Mouse (Mus musculus): ENCODE data around the gene Nudt2.

Nudt2 gene

GRCm38 (mm10) chr4:41494378-41494777 is 29.4 kb downstream of the Nudt2 start:
- DNase-seq (ENCODE audit: low read depth, low spot score), result no peak

GRCm38 (mm10) chr4:41495076-41495475 is 30.1 kb downstream of the Nudt2 start:
- no peak for DNase-seq (ENCODE audit: low read depth, low spot score)

DNA sequence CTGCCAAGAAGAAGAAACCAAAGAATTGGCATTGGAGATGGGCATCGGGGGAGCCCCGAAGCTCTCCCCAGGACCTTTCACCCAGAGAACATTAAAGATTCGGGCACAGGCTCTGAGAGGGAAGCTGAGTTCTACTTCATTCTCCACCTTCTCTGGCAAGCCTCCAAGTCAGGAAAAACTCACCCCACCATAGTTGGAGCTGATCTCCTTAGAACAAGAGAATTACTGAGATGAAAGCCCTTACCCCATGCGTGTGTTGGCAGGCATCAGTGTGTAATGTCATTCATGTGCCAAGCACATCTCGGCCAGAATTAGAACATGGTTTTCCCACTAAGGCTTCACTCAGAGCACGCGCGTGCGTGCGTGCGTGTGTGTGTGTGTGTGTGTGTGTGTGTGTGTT is 30.9 kb downstream of the Nudt2 start:
- DNase-seq (ENCODE audit: low read depth, low spot score), result no peak

GRCm38 (mm10) chr4:41497046-41497445 is 32.1 kb downstream of the Nudt2 start:
- no peak for DNase-seq (ENCODE audit: low read depth, low spot score)

GRCm38 (mm10) chr4:41497579-41497978 is 32.6 kb downstream of the Nudt2 start:
- DNase-seq (ENCODE audit: low read depth, low spot score), result no peak

- no peak for DNase-seq (ENCODE audit: low read depth, low spot score)
Observed at GRCm38 (mm10) chr4:41497995-41498845, 33.3 kb downstream of the Nudt2 start.

DNA sequence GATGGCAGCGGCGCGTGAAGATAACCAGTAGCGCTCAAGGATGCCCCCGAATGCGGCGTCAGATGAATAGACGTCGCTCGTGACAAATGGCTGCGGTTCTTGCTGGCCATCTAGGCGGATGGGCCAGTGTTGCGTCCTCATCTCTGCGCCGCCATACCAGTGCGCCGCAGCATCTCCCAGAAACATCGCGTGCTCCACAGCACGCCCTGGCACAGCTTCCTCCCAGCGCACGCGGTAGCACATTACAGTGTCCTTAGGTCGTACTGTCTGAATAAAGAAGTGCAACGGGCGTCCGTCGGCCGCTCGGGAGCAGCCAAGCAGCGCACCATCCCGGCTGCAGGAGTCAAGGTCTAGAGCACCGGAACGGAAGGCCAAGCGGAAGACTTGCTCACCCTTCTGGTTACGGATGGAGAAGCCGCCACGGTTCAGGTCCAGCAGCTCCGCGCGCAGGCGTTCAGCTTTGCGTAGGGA is 34.0 kb downstream of the Nudt2 start:
- no peak for DNase-seq (ENCODE audit: low read depth, low spot score)

- DNase-seq (ENCODE audit: low read depth, low spot score), result no peak
Observed at GRCm38 (mm10) chr4:41499619-41500018, 34.7 kb downstream of the Nudt2 start.

GRCm38 (mm10) chr4:41500787-41501186 is 35.8 kb downstream of the Nudt2 start:
- no peak for DNase-seq (ENCODE audit: low read depth, low spot score)

GRCm38 (mm10) chr4:41502171-41502940 is 37.4 kb downstream of the Nudt2 start:
- no peak for DNase-seq (ENCODE audit: low read depth, low spot score)

DNA sequence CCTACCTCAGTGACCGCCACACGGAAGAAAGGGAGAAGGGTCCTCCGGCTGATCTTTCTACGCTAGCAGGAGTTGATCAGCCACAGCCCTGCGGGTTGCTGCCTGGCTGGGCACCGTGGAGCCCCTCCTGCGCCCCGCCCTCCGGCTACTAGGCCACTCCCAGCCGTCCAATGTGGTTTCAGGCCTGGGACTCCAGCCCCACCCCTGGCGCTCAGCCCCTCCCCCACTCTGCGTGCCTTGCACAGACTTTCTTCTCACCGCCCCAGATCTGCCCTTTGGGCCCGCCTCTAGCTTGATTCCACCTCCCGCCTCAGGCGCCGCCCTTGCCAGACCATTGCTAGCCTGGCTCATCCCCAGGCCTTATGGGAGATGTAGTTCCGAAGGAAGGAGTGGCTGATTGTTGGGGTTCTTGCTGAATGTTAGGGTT is 38.0 kb downstream of the Nudt2 start, which contains the start of gene AI464131:
Gene AI464131 (minus strand): TSS at position 91 of the 427 bp plus-strand sequence.
- DNase-seq (ENCODE audit: low read depth, low spot score), result peak; percentile 76

GRCm38 (mm10) chr4:41504325-41504724 is 39.4 kb downstream of the Nudt2 start:
- no peak for DNase-seq (ENCODE audit: low read depth, low spot score)

- DNase-seq (ENCODE audit: low read depth, low spot score), result no peak
Observed at GRCm38 (mm10) chr4:41505131-41505551, 40.2 kb downstream of the Nudt2 start.

- DNase-seq (ENCODE audit: low read depth, low spot score), result no peak
Observed at GRCm38 (mm10) chr4:41506156-41506555, 41.2 kb downstream of the Nudt2 start.

- no peak for DNase-seq (ENCODE audit: low read depth, low spot score)
Observed at GRCm38 (mm10) chr4:41506906-41507305, 42.0 kb downstream of the Nudt2 start.

GRCm38 (mm10) chr4:41507326-41507924 is 42.5 kb downstream of the Nudt2 start:
- no peak for DNase-seq (ENCODE audit: low read depth, low spot score)

DNA sequence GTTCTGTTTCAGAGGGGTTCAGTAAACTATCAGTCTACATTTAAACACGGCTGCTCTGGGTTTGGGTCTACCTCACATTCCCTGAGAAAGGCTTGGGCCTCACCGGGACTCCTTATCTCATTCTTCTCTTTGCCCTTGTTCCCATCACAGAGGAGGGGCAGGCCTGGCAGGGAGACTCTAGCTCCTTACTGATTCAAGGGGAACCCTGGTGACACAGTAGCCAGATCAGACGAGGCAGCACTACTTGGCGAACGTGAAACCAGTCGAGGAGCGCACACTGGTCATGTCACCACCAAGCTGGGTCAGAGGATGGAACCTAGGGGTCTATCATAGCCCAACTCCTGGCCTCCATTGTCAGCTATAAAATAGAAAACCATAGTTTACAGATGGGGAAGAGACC is 43.0 kb downstream of the Nudt2 start:
- DNase-seq (ENCODE audit: low read depth, low spot score), result no peak

GRCm38 (mm10) chr4:41513309-41513708 is 48.4 kb downstream of the Nudt2 start:
- no peak for DNase-seq (ENCODE audit: low read depth, low spot score)

GRCm38 (mm10) chr4:41513714-41514113 is 48.8 kb downstream of the Nudt2 start:
- no peak for DNase-seq (ENCODE audit: low read depth, low spot score)

- no peak for DNase-seq (ENCODE audit: low read depth, low spot score)
Observed at GRCm38 (mm10) chr4:41517233-41517632, 52.3 kb downstream of the Nudt2 start, which contains the start of gene 1110017D15Rik. 1110017D15Rik (minus strand) TSS chr4:41517333.

DNA sequence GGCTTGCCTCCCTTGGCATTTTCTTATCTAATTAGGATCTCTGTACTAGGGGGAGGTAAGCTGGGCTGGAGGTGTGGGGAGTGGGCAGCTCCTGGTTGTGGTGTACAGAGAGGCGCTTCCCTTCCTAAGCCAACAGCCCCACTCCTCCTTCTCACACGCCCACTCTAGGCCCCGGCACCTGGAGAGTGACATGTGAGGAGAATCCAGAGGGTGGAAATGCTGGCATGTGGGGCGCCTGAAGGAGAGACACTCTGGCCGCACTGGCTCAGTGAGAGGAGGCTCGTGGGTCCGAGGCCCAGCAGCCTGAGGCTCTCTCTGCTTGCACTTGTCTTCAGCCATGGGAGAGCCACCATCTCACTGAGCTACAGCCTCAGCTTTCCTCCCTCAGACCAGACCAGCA is 53.4 kb downstream of the Nudt2 start:
- no peak for DNase-seq (ENCODE audit: low read depth, low spot score)

DNA sequence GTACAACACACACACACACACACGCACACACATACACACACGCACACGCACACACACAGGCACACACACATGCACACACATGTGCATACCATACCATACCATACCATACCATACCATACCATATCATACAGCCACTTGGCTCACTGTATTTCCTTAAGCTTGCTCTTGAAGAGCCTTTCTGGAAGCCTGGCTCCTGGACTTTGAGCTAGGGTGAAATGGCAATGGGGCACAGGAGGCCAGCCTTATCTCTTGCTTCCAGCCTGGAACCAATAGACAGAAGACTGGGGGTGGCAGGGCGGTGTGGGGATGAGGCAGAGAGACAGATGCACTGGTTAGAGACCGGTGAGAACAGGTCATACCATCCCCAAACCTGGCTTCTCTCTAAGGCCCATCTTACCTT is 54.2 kb downstream of the Nudt2 start:
- no peak for DNase-seq (ENCODE audit: low read depth, low spot score)
